Mouse (Mus musculus): ENCODE data around the gene Sh3bp5. TPM values are rescaled to one million over a fixed set of nuclear protein-coding genes. Genes with fewer than 3 reads are reported as not detected.
"Not testable (repeated sequence)": the region's sequence is repeated elsewhere in the genome, so short reads cannot be mapped to it uniquely, and the experiment has no call there.

The Sh3bp5 gene
- polyA plus RNA-seq (2012; rRNA removed): 72.9 and 77.1 TPM in 2 replicates

DNA sequence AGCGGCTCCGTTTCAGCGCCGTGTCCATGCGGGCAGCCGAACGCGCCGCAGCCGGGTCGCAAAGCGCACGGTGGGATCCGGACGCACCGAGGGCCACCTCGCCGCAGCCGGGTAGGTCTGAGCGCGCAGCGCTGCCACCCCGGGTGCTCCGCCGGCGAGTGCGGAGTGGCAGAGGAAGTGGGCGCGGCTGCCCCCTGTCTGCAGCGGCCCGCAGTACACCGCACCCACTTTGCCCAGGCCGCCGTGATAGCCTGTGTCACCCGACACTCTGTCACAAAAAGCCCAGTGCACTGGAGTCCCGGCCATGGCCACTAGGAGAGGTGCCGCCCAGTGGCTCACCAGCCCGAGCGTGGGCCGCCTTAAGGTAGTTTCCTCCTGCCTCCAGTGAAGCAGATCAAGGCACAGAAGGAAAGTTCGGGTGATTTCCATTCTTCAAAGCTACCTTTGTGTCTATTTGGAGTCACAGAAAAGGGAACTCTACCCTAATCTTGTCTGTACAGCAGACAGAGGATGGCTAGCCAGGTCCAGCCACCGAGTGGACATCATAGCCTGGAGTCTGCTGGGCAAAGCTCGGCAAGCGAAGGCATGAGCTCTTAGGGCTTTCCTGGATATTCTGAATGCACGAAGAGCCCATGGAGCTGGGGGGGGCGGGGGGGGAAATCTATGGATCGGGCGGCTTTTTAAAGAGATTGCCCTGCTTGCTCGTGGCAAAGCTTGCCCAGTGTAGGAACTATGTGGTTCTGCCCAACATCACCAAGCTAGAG, at the start of gene Sh3bp5:
Gene Sh3bp5, minus strand, starts transcription at position 149 of the 764 bp plus-strand sequence.
- Histone ChIP-seq H3K4me1 (ENCODE audit: control insufficient read depth, insufficient read depth, low read length) (peaks cover 15% of the 10 kb centered on the region), H3K4me3 (replicated peaks; ENCODE audit: insufficient read depth, low read depth, low read length) (peak within 1 kb of the TSS; percentile 78), H3K27ac (ENCODE audit: insufficient read depth, low read length) (peak within 1 kb of the TSS; percentile 91), H3K27me3 (ENCODE audit: control insufficient read depth, insufficient read depth, low read length) (no peaks in the 10 kb centered on the region)
- 5% methylated on average over 49 of the region's 49 CpGs for WGBS
- TF ChIP-seq CTCF (IDR thresholded peaks at IDR 0.05; ENCODE audit: borderline replicate concordance, insufficient read depth, low read depth, low read length) (peak; percentile 71), POLR2A (IDR thresholded peaks at IDR 0.05; ENCODE audit: borderline replicate concordance, insufficient read depth, low read length) (peak; percentile 74)
- peak; percentile 96 to 99 for DNase-seq

DNA sequence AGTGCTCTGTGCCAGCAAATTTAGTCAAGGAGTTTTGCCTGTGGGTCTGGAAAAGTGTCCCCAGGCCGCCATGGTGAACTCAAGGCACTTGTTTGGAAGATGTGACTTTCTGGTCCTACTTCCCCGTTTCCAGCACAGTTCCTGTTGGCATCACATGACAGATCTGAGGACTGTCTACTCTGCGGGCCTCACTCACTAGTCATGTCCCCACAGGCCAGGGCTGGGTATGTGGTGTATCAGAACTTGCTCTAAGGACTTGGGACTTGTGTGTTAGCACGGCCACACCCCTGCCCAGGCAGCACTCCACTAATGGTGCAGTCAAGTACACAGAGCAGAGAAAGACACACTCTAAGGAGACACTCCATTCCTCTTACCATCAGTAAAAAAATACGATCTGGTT, 46.5 kb upstream of the Sh3bp5 start:
- H3K4me1 ChIP-seq (ENCODE audit: control insufficient read depth, insufficient read depth, low read length): no peaks in the 10 kb centered on the region
- 90% methylated on average over 5 of the region's 5 CpGs for WGBS
- H3K27ac ChIP-seq (ENCODE audit: insufficient read depth, low read length): no peak overlapping the region
- TF ChIP-seq POLR2A (IDR thresholded peaks at IDR 0.05; ENCODE audit: borderline replicate concordance, insufficient read depth, low read length) (no peak), CTCF (IDR thresholded peaks at IDR 0.05; ENCODE audit: borderline replicate concordance, insufficient read depth, low read depth, low read length) (no peak)
- H3K27me3 ChIP-seq (ENCODE audit: control insufficient read depth, insufficient read depth, low read length): no peaks in the 10 kb centered on the region
- no peak overlapping the region for H3K4me3 ChIP-seq (replicated peaks; ENCODE audit: insufficient read depth, low read depth, low read length)
- no peak for DNase-seq

DNA sequence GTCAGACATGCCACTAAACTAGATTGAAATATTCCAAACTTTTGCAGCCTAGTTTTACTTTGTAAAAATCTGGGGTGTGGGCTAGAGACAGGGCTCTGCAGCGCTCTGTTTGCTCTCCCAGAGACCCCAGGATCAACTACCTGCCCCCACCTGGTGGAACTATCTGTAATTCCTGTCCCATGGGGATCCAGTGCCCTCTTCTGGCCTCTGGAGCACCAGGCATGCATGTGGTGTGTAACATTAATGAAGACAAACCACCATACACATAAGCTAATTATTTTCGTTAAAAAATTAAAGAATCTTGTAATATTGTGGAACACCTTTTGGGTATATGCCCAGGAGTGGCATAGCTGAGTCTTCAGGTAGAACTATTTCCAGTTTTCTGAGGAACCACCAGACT, 37.4 kb upstream of the Sh3bp5 start:
- WGBS: 90% methylated on average over 2 of the region's 2 CpGs
- DNase-seq: no peak
- Histone ChIP-seq H3K27me3 (ENCODE audit: control insufficient read depth, insufficient read depth, low read length) (no peaks in the 10 kb centered on the region), H3K4me1 (ENCODE audit: control insufficient read depth, insufficient read depth, low read length) (no peaks in the 10 kb centered on the region), H3K4me3 (replicated peaks; ENCODE audit: insufficient read depth, low read depth, low read length) (no peak overlapping the region), H3K27ac (ENCODE audit: insufficient read depth, low read length) (no peak overlapping the region)
- no peak for TF ChIP-seq POLR2A (IDR thresholded peaks at IDR 0.05; ENCODE audit: borderline replicate concordance, insufficient read depth, low read length)
- no peak for TF ChIP-seq CTCF (IDR thresholded peaks at IDR 0.05; ENCODE audit: borderline replicate concordance, insufficient read depth, low read depth, low read length)

DNA sequence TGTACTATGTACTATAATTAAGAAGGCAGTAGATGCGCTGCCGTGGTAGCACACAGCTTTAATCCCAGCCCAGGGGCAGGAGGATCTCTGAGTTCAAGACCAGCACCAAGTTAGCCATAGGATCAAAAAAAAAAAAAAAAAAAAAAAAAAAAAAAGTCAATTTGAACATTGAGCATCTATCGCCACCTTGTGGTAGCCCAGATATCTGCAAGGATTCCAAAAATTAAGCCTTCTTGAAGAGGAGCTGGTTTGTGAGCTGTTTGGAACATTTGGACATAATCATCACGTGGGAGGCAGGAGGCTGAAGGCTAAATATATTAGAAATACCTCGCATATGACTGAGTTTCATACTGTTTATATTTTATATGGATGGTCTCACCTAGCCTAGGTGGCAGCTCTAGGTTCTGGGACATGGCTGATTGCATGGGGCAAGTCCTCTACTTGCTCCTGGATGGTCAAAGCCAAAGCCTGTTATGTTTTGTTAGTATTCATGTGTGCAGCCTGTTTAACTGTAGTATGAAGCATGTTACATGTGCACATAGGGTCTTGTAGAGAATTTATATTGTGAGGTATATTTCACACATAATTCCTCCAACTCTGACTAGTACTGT, 36.7 kb upstream of the Sh3bp5 start:
- Histone ChIP-seq H3K27ac (ENCODE audit: insufficient read depth, low read length) (no peak overlapping the region), H3K4me1 (ENCODE audit: control insufficient read depth, insufficient read depth, low read length) (no peaks in the 10 kb centered on the region), H3K27me3 (ENCODE audit: control insufficient read depth, insufficient read depth, low read length) (no peaks in the 10 kb centered on the region), H3K4me3 (replicated peaks; ENCODE audit: insufficient read depth, low read depth, low read length) (no peak overlapping the region)
- WGBS: 4% methylated on average over 5 of the region's 5 CpGs
- TF ChIP-seq POLR2A (IDR thresholded peaks at IDR 0.05; ENCODE audit: borderline replicate concordance, insufficient read depth, low read length) (no peak), CTCF (IDR thresholded peaks at IDR 0.05; ENCODE audit: borderline replicate concordance, insufficient read depth, low read depth, low read length) (peak; percentile 25; the same call in 1 of the 2 replicates)
- peak; percentile 55 to 59 for DNase-seq

DNA sequence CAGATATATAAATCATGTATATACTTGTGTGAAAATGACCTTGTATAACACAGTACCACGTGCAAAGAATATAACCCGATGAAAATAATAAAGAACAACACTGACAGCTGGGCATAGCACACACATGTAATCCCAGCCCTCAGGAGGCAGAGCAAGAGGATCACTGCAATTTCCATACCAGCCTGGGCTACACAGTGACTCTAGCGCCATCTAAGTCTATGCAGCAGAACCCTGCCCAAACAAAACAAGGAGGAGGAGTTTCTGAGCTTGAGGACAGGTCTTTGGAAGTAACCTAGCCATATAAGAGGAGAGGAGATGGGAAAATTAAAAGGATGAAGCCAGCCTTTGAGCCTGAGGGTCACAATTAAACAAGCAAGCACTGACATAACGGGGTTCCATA, 33.8 kb upstream of the Sh3bp5 start:
- 68% methylated on average over 4 of the region's 4 CpGs for WGBS
- no peak overlapping the region for H3K4me3 ChIP-seq (replicated peaks; ENCODE audit: insufficient read depth, low read depth, low read length)
- H3K27ac ChIP-seq (ENCODE audit: insufficient read depth, low read length): no peak overlapping the region
- H3K4me1 ChIP-seq (ENCODE audit: control insufficient read depth, insufficient read depth, low read length): no peaks in the 10 kb centered on the region
- TF ChIP-seq CTCF (IDR thresholded peaks at IDR 0.05; ENCODE audit: borderline replicate concordance, insufficient read depth, low read depth, low read length) (no peak), POLR2A (IDR thresholded peaks at IDR 0.05; ENCODE audit: borderline replicate concordance, insufficient read depth, low read length) (no peak)
- H3K27me3 ChIP-seq (ENCODE audit: control insufficient read depth, insufficient read depth, low read length): no peaks in the 10 kb centered on the region
- DNase-seq: no peak

DNA sequence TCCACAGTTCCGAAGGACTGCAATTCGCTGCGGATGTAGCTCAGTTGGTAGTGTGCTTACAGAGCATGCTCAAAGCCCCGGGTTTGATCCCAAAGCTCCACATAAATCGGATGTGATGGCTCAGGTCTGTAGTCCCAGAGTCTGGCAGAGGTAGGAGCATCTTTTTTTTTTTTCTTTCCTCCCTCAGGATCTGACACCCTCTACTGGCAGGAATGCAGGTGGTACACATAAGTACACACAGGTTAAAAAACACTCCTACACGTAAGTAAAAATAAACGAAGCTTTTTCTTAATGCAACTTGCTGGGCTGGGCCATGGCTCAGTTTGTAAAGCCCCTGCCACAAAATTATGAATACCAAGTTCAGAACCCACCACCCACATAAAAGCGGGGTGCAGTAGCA, 28.3 kb upstream of the Sh3bp5 start:
- H3K27ac ChIP-seq (ENCODE audit: insufficient read depth, low read length): no peak overlapping the region
- TF ChIP-seq CTCF (IDR thresholded peaks at IDR 0.05; ENCODE audit: borderline replicate concordance, insufficient read depth, low read depth, low read length) (peak; percentile 43; the same call in 1 of the 2 replicates), POLR2A (IDR thresholded peaks at IDR 0.05; ENCODE audit: borderline replicate concordance, insufficient read depth, low read length) (no peak)
- no peak for DNase-seq
- H3K27me3 ChIP-seq (ENCODE audit: control insufficient read depth, insufficient read depth, low read length): no peaks in the 10 kb centered on the region
- no peaks in the 10 kb centered on the region for H3K4me1 ChIP-seq (ENCODE audit: control insufficient read depth, insufficient read depth, low read length)
- 58% methylated on average over 8 of the region's 8 CpGs for WGBS
- H3K4me3 ChIP-seq (replicated peaks; ENCODE audit: insufficient read depth, low read depth, low read length): no peak overlapping the region

DNA sequence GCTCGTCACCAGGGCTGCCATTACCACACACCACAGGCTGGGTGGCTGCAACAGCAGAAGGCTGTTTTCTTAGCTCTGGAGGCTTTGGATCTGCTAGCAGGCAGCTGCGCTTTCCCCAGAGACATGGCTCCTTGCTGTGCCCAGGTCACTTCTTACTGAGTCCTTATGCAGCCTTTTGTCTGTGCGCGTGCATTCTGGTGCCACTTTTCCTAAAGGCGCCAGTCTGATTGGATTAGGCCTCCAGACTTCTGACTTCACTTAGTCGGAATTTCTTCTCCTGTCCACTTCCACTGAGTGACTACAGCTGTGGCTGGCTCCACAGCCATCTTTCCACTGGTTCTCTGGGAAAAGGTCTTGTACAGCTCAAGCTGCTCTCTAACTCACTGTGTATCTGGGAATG, 27.0 kb upstream of the Sh3bp5 start:
- no peak overlapping the region for H3K4me3 ChIP-seq (replicated peaks; ENCODE audit: insufficient read depth, low read depth, low read length)
- H3K27me3 ChIP-seq (ENCODE audit: control insufficient read depth, insufficient read depth, low read length): no peaks in the 10 kb centered on the region
- no peak for DNase-seq
- no peak for TF ChIP-seq CTCF (IDR thresholded peaks at IDR 0.05; ENCODE audit: borderline replicate concordance, insufficient read depth, low read depth, low read length)
- no peak for TF ChIP-seq POLR2A (IDR thresholded peaks at IDR 0.05; ENCODE audit: borderline replicate concordance, insufficient read depth, low read length)
- no peak overlapping the region for H3K27ac ChIP-seq (ENCODE audit: insufficient read depth, low read length)
- H3K4me1 ChIP-seq (ENCODE audit: control insufficient read depth, insufficient read depth, low read length): no peaks in the 10 kb centered on the region
- 83% methylated on average over 6 of the region's 6 CpGs for WGBS

DNA sequence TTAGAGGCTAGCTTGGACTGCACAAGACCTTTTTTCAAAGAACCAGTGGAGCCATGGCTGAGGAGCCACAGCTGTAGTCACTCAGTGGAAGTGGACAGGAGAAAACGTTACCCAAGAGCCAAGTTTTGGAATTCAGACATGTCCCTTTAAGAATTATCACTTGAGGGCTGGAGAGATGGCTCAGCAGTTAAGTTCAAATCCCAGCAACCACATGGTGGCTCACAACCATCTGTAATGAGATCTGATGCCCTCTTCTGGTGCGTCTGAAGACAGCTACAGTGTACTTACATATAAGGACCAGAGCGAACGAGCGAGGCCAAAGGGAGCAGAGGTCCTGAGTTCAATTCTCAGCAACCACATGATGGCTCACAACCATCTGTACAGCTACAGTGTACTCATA, 26.3 kb upstream of the Sh3bp5 start:
- not testable (repeated sequence) for H3K27me3 ChIP-seq (ENCODE audit: control insufficient read depth, insufficient read depth, low read length); H3K27ac ChIP-seq (ENCODE audit: insufficient read depth, low read length); H3K4me1 ChIP-seq (ENCODE audit: control insufficient read depth, insufficient read depth, low read length); H3K4me3 ChIP-seq (replicated peaks; ENCODE audit: insufficient read depth, low read depth, low read length); DNase-seq
- WGBS: 89% methylated on average over 5 of the region's 5 CpGs

All from cerebellum, adult 2 months (tissue).